26 mouse cellular contexts compared by ENCODE assay signal in genomic region chr16:65655490-65655889, GRCm38 (mm10).
"Had no signal": no experiment of that assay in that cellular context is flagged by ENCODE, and none has a peak within 500 bp of the region (broad histone marks: within the 10 kb centered on the region; RNA-seq: fewer than 3 reads in every experiment).

No protein-coding gene starts in this region.

- H3K36me3 ChIP-seq: limb, embryonic 12.5 days; limb, embryonic 15.5 days; midbrain, embryonic 12.5 days; midbrain, embryonic 15.5 days; neural tube, embryonic 12.5 days; neural tube, embryonic 15.5 days had no signal

- DNase-seq: kidney, adult 2 months; kidney, postnatal 25 days; layer of hippocampus, postnatal 36 days; left cerebral cortex, postnatal 4 days; liver, postnatal 0 days; lung, embryonic 14.5 days; retina, postnatal 1 day; right cerebral cortex, postnatal 25 days; spleen, adult 18-20 months; thymus, adult 2 months; thymus, postnatal 14 days; thymus, postnatal 4 days had no signal

- ATAC-seq: liver, postnatal 0 days; lung, postnatal 0 days; midbrain, embryonic 15.5 days had no signal

- H3K4me3 ChIP-seq: layer of hippocampus, adult 2 months; left cerebral cortex, adult 2 months; limb, embryonic 12.5 days; limb, embryonic 15.5 days; megakaryocyte, embryonic 14.5 days; midbrain, embryonic 12.5 days; midbrain, embryonic 15.5 days; neural tube, embryonic 12.5 days; neural tube, embryonic 15.5 days had no signal

- H3K27me3 ChIP-seq: limb, embryonic 12.5 days; limb, embryonic 15.5 days; megakaryocyte, embryonic 14.5 days; midbrain, embryonic 12.5 days; midbrain, embryonic 15.5 days; neural tube, embryonic 12.5 days; neural tube, embryonic 15.5 days had no signal

- H3K4me2 ChIP-seq: limb, embryonic 12.5 days; limb, embryonic 15.5 days; liver, embryonic 11.5 days; lung, embryonic 14.5 days; midbrain, embryonic 12.5 days; midbrain, embryonic 15.5 days; neural tube, embryonic 12.5 days; neural tube, embryonic 15.5 days had no signal

- H3K9ac ChIP-seq: limb, embryonic 12.5 days; limb, embryonic 15.5 days; liver, embryonic 14.5 days; liver, postnatal 0 days; lung, embryonic 14.5 days; midbrain, embryonic 12.5 days; midbrain, embryonic 15.5 days; neural tube, embryonic 12.5 days; neural tube, embryonic 15.5 days had no signal

- H3K9me3 ChIP-seq: limb, embryonic 12.5 days; limb, embryonic 15.5 days; megakaryocyte, embryonic 14.5 days; midbrain, embryonic 12.5 days; midbrain, embryonic 15.5 days; neural tube, embryonic 12.5 days; neural tube, embryonic 15.5 days had no signal

- H3K4me1 ChIP-seq: limb, embryonic 12.5 days; limb, embryonic 15.5 days; megakaryocyte, embryonic 14.5 days; midbrain, embryonic 12.5 days; midbrain, embryonic 15.5 days; neural tube, embryonic 12.5 days; neural tube, embryonic 15.5 days had no signal

- H3K27ac ChIP-seq: kidney, postnatal 0 days; layer of hippocampus, adult 2 months; left cerebral cortex, adult 2 months; limb, embryonic 12.5 days; limb, embryonic 15.5 days; liver, embryonic 14.5 days; macrophage; midbrain, embryonic 12.5 days; midbrain, embryonic 15.5 days; neural tube, embryonic 12.5 days; neural tube, embryonic 15.5 days had no signal
